Mouse (Mus musculus): Measurements from ENCODE around the gene Dcdc2a. TPM values are rescaled to one million over a fixed set of nuclear protein-coding genes. Genes with fewer than 3 reads are reported as not detected.

The Dcdc2a gene
- polyA plus RNA-seq (2015; fragmentation: Nextera tagmentation; extraction: Ambion mirVana): 0.07 and 0.24 TPM in 2 replicates

GRCm38 (mm10) chr13:25055873-25056667 is at the start of gene Dcdc2a:
Gene Dcdc2a (plus strand): TSS chr13:25056004.
- H3K27me3 ChIP-seq (ENCODE audit: control insufficient read depth, insufficient read depth, low read length): peaks cover 4% of the 10 kb centered on the region; the same call in 1 of the 2 replicates
- ATAC-seq (ENCODE audit: low FRiP score, low TSS enrichment): peak; percentile 80
- H3K4me3 ChIP-seq (ENCODE audit: low read depth, low read length): peak within 1 kb of the TSS; percentile 45
- no peaks in the 10 kb centered on the region for H3K9me3 ChIP-seq (ENCODE audit: control insufficient read depth, low read length)
- TF ChIP-seq CTCF (IDR thresholded peaks at IDR 0.05; ENCODE audit: low read depth) (no peak), EP300 (optimal IDR thresholded peaks at IDR 0.05) (no peak)
- peak; percentile 60 for DNase-seq (ENCODE audit: low spot score)
- peaks cover 4% of the 10 kb centered on the region for H3K4me1 ChIP-seq (replicated peaks; ENCODE audit: control insufficient read depth, insufficient read depth)
- peak within 1 kb of the TSS; percentile 38 for H3K9ac ChIP-seq (ENCODE audit: low read length)
- H3K36me3 ChIP-seq (ENCODE audit: control insufficient read depth, insufficient read depth, low read length): no peaks in the 10 kb centered on the region
- WGBS: 3% methylated on average over 55 of the region's 63 CpGs
- H3K27ac ChIP-seq (replicated peaks): no peak within 1 kb of the TSS
- peak within 1 kb of the TSS; percentile 77 for H3K4me2 ChIP-seq (replicated peaks; ENCODE audit: low read depth)

GRCm38 (mm10) chr13:25007115-25007514 is 48.7 kb upstream of the Dcdc2a start:
- DNase-seq (ENCODE audit: low spot score) (no peak), ATAC-seq (ENCODE audit: low FRiP score, low TSS enrichment) (no peak)
- peaks cover 8% of the 10 kb centered on the region; the same call in 1 of the 2 replicates for H3K36me3 ChIP-seq (ENCODE audit: control insufficient read depth, insufficient read depth, low read length)
- H3K4me1 ChIP-seq (replicated peaks; ENCODE audit: control insufficient read depth, insufficient read depth): no peaks in the 10 kb centered on the region
- no peak overlapping the region for H3K4me2 ChIP-seq (replicated peaks; ENCODE audit: low read depth)
- H3K4me3 ChIP-seq (ENCODE audit: low read depth, low read length): no peak overlapping the region
- no peaks in the 10 kb centered on the region for H3K9me3 ChIP-seq (ENCODE audit: control insufficient read depth, low read length)
- TF ChIP-seq CTCF (IDR thresholded peaks at IDR 0.05; ENCODE audit: low read depth) (peak; percentile 56), EP300 (optimal IDR thresholded peaks at IDR 0.05) (no peak)
- no peaks in the 10 kb centered on the region for H3K27me3 ChIP-seq (ENCODE audit: control insufficient read depth, insufficient read depth, low read length)
- no peak overlapping the region for H3K27ac ChIP-seq (replicated peaks)
- no peak overlapping the region for H3K9ac ChIP-seq (ENCODE audit: low read length)
- WGBS: 84% methylated on average over 6 of the region's 8 CpGs

- Histone ChIP-seq H3K4me2 (replicated peaks; ENCODE audit: low read depth) (no peak overlapping the region), H3K4me3 (ENCODE audit: low read depth, low read length) (no peak overlapping the region)
- no peak for DNase-seq (ENCODE audit: low spot score)
Measured at GRCm38 (mm10) chr13:25018316-25018715, 37.5 kb upstream of the Dcdc2a start.

GRCm38 (mm10) chr13:25019793-25020539 is 35.8 kb upstream of the Dcdc2a start, which contains the start of gene Mrs2:
Gene Mrs2 (minus strand): TSS chr13:25020379.
- no peaks in the 10 kb centered on the region for H3K27me3 ChIP-seq (ENCODE audit: control insufficient read depth, insufficient read depth, low read length)
- H3K9me3 ChIP-seq (ENCODE audit: control insufficient read depth, low read length): no peaks in the 10 kb centered on the region
- H3K4me3 ChIP-seq (ENCODE audit: low read depth, low read length): peak within 1 kb of the TSS; percentile 97
- H3K9ac ChIP-seq (ENCODE audit: low read length): peak within 1 kb of the TSS; percentile 89
- H3K27ac ChIP-seq (replicated peaks): peak within 1 kb of the TSS; percentile 80
- DNase-seq (ENCODE audit: low spot score) (peak; percentile 90), ATAC-seq (ENCODE audit: low FRiP score, low TSS enrichment) (peak; percentile 95)
- no peaks in the 10 kb centered on the region for H3K36me3 ChIP-seq (ENCODE audit: control insufficient read depth, insufficient read depth, low read length)
- 0 out of 2 replicates have a peak, but pooled peaks cover 4% of the 10 kb centered on the region for H3K4me1 ChIP-seq (replicated peaks; ENCODE audit: control insufficient read depth, insufficient read depth)
- WGBS: under 1% methylated on average over 73 of the region's 84 CpGs
- TF ChIP-seq EP300 (optimal IDR thresholded peaks at IDR 0.05): no peak
- no peak for TF ChIP-seq CTCF (IDR thresholded peaks at IDR 0.05; ENCODE audit: low read depth)
- H3K4me2 ChIP-seq (replicated peaks; ENCODE audit: low read depth): peak within 1 kb of the TSS; percentile 98

More at GRCm38 (mm10) chr13:25018316-25018715, 37.5 kb upstream of the Dcdc2a start:
- Histone ChIP-seq H3K27me3 (ENCODE audit: control insufficient read depth, insufficient read depth, low read length) (no peaks in the 10 kb centered on the region), H3K4me1 (replicated peaks; ENCODE audit: control insufficient read depth, insufficient read depth) (0 out of 2 replicates have a peak, but pooled peaks cover 4% of the 10 kb centered on the region), H3K27ac (replicated peaks) (no peak overlapping the region), H3K9ac (ENCODE audit: low read length) (no peak overlapping the region), H3K9me3 (ENCODE audit: control insufficient read depth, low read length) (no peaks in the 10 kb centered on the region), H3K36me3 (ENCODE audit: control insufficient read depth, insufficient read depth, low read length) (no peaks in the 10 kb centered on the region)
- 87% methylated on average over 9 of the region's 9 CpGs for WGBS
- no peak for TF ChIP-seq CTCF (IDR thresholded peaks at IDR 0.05; ENCODE audit: low read depth)
- TF ChIP-seq EP300 (optimal IDR thresholded peaks at IDR 0.05): no peak
- no peak for ATAC-seq (ENCODE audit: low FRiP score, low TSS enrichment)

- peak overlapping the region; percentile 80 for H3K27ac ChIP-seq (replicated peaks)
- no peaks in the 10 kb centered on the region for H3K9me3 ChIP-seq (ENCODE audit: control insufficient read depth, low read length)
- TF ChIP-seq CTCF (IDR thresholded peaks at IDR 0.05; ENCODE audit: low read depth): no peak
- no peak for TF ChIP-seq EP300 (optimal IDR thresholded peaks at IDR 0.05)
- no peak overlapping the region; the same call in 1 of the 2 replicates for H3K9ac ChIP-seq (ENCODE audit: low read length)
- H3K36me3 ChIP-seq (ENCODE audit: control insufficient read depth, insufficient read depth, low read length): no peaks in the 10 kb centered on the region
- peak overlapping the region; percentile 98 for H3K4me2 ChIP-seq (replicated peaks; ENCODE audit: low read depth)
- no peaks in the 10 kb centered on the region for H3K27me3 ChIP-seq (ENCODE audit: control insufficient read depth, insufficient read depth, low read length)
- ATAC-seq (ENCODE audit: low FRiP score, low TSS enrichment) (0 out of 2 replicates have a peak, but pooled peaks have one; percentile 13), DNase-seq (ENCODE audit: low spot score) (peak; percentile 19)
- 31% methylated on average over 4 of the region's 4 CpGs for WGBS
- H3K4me3 ChIP-seq (ENCODE audit: low read depth, low read length): peak overlapping the region; percentile 97
- H3K4me1 ChIP-seq (replicated peaks; ENCODE audit: control insufficient read depth, insufficient read depth): 0 out of 2 replicates have a peak, but pooled peaks cover 4% of the 10 kb centered on the region
Measured at GRCm38 (mm10) chr13:25020540-25020892, 35.3 kb upstream of the Dcdc2a start.

Measured in stomach, postnatal 0 days (tissue).